Mouse (Mus musculus): Measurements from ENCODE around the gene Aldh2. TPM values are rescaled to one million over a fixed set of nuclear protein-coding genes. Genes with fewer than 3 reads are reported as not detected.

Aldh2 gene
- 233 and 493 TPM in 2 replicates for polyA plus RNA-seq (2015; fragmentation: Nextera tagmentation; extraction: Ambion mirVana)

GRCm38 (mm10) chr5:121593451-121594401 is at the start of gene Aldh2:
Gene Aldh2, minus strand, starts transcription at chr5:121593824.

GRCm38 (mm10) chr5:121618592-121619513 is 25.2 kb upstream of the Aldh2 start, which contains the start of gene Acad12:
Gene Acad12, minus strand, starts transcription at chr5:121618938.

GRCm38 (mm10) chr5:121545793-121546529 is 47.7 kb downstream of the Aldh2 start, which contains the start of gene Mapkapk5:
Gene Mapkapk5, minus strand, starts transcription at chr5:121545905.

GRCm38 (mm10) chr5:121544910-121545792 is 48.5 kb downstream of the Aldh2 start, which contains the start of the genes Adam1a and Gm42878:
Gene Adam1a, minus strand, starts transcription at chr5:121545482.
Gene Gm42878, minus strand, starts transcription at chr5:121545482.

Other genes starting within 250 kb of the Aldh2 start
- 54.6 and 67.4 TPM in 2 replicates for gene Trafd1, start 208.2 kb downstream of the Aldh2 start, polyA plus RNA-seq (2015; fragmentation: Nextera tagmentation; extraction: Ambion mirVana)
- gene Naa25, start 195.9 kb downstream of the Aldh2 start, polyA plus RNA-seq (2015; fragmentation: Nextera tagmentation; extraction: Ambion mirVana): 14.5 and 21.9 TPM in 2 replicates
- 2.1 and 5.5 TPM in 2 replicates for gene Tmem116, start 141.9 kb downstream of the Aldh2 start, polyA plus RNA-seq (2015; fragmentation: Nextera tagmentation; extraction: Ambion mirVana)
- 116 and 122 TPM in 2 replicates for gene Erp29, start 141.3 kb downstream of the Aldh2 start, polyA plus RNA-seq (2015; fragmentation: Nextera tagmentation; extraction: Ambion mirVana)
- gene Adam1b, start 90.4 kb downstream of the Aldh2 start, polyA plus RNA-seq (2015; fragmentation: Nextera tagmentation; extraction: Ambion mirVana): not detected in 2 replicates
- gene Adam1a, start 48.3 kb downstream of the Aldh2 start, polyA plus RNA-seq (2015; fragmentation: Nextera tagmentation; extraction: Ambion mirVana): 0.71 and 0.99 TPM in 2 replicates
- gene Gm42878, start 48.3 kb downstream of the Aldh2 start, polyA plus RNA-seq (2015; fragmentation: Nextera tagmentation; extraction: Ambion mirVana): not detected in 2 replicates
- 28.0 and 43.6 TPM in 2 replicates for gene Mapkapk5, start 47.9 kb downstream of the Aldh2 start, polyA plus RNA-seq (2015; fragmentation: Nextera tagmentation; extraction: Ambion mirVana)
- 5.8 and 9.6 TPM in 2 replicates for gene Acad12, start 25.1 kb upstream of the Aldh2 start, polyA plus RNA-seq (2015; fragmentation: Nextera tagmentation; extraction: Ambion mirVana)
- gene Acad10, start 66.7 kb upstream of the Aldh2 start, polyA plus RNA-seq (2015; fragmentation: Nextera tagmentation; extraction: Ambion mirVana): 4.5 and 5.3 TPM in 2 replicates
- gene Brap, start 66.7 kb upstream of the Aldh2 start, polyA plus RNA-seq (2015; fragmentation: Nextera tagmentation; extraction: Ambion mirVana): 29.9 and 36.1 TPM in 2 replicates
- gene Atxn2, start 117.5 kb upstream of the Aldh2 start, polyA plus RNA-seq (2015; fragmentation: Nextera tagmentation; extraction: Ambion mirVana): 63.0 and 79.0 TPM in 2 replicates
- 13.1 and 20.9 TPM in 2 replicates for gene Sh2b3, start 243.8 kb upstream of the Aldh2 start, polyA plus RNA-seq (2015; fragmentation: Nextera tagmentation; extraction: Ambion mirVana)

Data from adrenal gland, postnatal 0 days (tissue).